Mouse (Mus musculus): ENCODE results near the gene Odf3l2.

Gene Odf3l2

DNA sequence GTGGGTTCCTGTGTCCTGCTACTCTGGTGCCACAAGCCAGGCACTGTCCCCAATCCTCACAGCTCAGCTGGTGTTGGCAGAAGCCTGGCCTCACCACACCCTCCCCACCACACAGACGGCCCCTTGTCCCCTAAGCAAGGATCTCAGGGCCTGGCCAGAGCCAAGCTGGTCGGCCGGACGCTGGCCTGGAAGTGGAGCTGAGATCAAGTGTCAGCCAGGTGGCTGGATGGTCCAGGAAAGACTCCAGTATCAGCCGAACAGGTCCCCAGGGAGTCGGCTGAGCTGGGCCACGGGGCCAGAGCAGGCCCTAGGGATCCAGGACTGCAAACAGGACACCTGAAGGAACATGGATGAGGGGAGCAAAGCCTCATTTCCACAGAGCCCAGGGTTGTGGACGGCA lies at the start of gene Odf3l2:
Gene Odf3l2, minus strand, starts transcription at position 28 of the 400 bp plus-strand sequence.
- DNase-seq, result peak in 1 of 2 experiments; percentile 18

DNA sequence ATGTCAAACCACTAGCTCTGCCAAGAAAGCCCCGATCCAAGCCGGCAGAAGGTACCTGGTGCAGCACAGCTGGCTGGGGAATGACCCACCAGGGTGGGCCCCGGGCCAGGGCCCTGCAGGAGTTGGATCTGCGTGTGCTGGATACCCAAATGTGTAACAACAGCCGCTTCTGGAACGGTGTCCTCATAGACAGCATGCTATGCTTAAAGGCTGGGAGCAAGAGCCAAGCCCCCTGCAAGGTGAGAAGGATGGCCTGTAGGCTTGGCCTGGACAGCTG lies 48.8 kb upstream of the Odf3l2 start:
- DNase-seq, result peak; percentile 76 to 83

DNA sequence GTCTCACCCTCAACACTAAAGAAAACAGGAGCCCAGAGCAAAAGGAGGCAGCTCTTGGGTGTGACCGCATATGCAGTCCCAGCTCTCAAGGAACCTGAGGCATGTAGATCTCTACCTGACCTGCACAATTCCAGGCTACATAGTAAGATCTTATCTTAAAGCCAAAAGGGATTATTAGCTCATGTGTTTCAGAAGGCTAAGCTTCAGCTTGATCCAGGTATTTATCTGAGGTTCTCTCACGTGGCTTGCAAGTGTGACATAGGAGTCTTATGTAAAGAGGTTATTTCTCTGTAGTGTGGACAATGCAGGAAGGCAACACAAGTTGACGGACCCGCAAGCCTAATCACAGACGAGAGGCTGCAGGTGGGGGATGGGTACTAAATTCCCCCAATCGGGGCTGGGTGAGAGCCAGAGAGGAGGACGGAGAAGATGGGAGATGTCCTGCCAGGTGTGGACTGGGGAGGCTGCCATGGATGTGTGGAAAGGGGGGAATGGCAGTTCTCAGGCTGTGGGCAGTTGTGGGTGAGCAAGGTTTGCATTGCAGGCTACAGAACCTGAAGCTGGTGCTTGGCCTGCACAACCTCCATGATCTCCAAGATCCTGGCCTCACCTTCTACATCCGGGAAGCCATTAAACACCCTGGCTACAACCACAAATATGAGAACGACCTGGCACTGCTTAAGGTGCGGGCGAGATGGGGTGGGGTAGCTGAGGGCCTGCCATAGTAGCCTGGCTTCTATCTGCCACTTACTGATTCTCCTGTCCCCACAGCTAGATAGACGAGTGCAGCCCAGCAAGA lies 48.2 kb upstream of the Odf3l2 start:
- peak; percentile 61 to 67 for DNase-seq

DNA sequence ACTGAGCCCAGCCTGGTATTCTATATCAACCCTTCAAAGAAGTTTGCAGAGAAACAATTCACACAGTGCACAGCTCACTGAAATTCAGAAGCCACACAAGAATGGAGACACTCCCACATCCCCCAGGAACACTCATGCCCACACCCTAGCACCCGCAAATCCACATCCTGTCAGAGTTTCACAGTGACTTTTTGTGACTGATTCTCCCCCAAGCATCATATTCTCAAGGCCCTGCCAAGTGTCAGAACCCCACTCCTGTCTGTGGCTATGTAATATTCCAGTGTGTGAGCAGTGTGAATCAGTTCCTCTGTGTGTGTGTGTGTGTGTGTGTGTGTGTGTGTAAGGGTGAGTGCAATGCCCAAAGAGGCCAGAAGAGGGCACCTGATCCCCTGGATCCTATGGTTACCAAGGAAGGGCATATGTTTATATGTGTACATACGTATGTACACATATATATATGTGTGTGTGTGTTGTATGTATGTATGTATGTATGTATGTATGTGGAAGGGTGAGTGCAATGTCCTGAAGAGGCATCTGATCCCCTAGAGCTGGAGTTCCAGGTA lies 46.5 kb upstream of the Odf3l2 start:
- peak; percentile 25 to 54 for DNase-seq

DNA sequence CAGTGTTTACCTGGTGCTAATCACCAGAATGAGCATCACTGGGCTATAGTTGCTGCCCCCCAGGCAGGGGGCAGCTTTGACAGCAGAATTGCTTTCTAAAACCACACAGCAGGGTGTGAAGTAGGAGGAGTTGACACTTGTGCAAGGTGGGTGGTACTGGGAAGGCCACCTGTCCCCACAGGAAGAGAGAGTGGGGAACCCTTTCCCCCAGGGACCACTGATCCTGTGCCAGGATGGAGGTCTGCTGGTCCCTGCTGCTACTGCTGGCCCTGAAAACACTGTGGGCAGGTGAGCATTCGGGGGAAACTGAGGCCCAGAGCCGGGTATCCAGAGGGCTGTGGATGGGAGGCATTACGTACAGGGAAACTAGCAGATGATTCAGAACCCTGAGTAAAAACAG lies 43.6 kb upstream of the Odf3l2 start:
- DNase-seq, result peak in 1 of 2 experiments; percentile 24

DNA sequence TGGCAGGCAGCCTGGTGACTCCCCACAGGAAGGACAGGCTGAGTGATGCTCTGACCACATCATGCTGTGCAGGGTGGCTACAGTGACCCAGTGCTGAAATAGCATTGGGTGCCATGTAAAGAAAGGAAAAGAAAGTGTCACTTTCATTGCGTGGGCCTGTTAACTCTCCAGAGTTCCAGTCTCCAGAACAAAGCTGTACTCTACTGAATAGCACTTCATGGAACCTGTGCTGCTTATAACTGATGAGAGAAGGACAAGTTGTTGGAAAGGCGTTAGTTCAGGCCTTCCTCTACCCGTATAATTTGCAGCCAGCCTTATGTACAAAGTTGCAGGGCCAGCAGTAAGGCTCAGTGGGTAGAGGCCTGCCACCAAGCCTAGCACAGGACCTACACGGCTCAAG lies 43.2 kb upstream of the Odf3l2 start, which contains the start of gene Gzmm:
Gene Gzmm, plus strand, starts transcription at position 301 of the 400 bp plus-strand sequence.
- DNase-seq, result no peak

DNA sequence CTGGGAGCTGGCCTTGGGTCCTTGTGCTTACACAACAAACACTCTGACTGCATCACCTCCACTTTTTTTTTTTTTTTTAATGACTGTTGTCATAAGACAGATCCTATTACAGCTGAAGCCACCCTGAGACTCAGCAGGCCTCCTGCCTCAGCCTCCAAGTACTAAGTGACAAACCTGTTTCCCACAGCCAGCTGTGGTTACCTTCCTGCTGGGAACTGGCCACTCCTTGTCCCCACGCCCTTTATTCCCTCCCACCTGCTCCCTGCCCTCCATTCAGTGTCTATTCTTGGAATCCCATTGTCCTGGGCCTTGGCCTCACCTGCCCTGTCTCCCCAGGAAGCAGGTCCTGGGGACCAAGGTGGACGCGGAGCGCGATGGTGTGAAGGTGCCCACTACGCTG lies 42.0 kb upstream of the Odf3l2 start:
- DNase-seq, result no peak

DNA sequence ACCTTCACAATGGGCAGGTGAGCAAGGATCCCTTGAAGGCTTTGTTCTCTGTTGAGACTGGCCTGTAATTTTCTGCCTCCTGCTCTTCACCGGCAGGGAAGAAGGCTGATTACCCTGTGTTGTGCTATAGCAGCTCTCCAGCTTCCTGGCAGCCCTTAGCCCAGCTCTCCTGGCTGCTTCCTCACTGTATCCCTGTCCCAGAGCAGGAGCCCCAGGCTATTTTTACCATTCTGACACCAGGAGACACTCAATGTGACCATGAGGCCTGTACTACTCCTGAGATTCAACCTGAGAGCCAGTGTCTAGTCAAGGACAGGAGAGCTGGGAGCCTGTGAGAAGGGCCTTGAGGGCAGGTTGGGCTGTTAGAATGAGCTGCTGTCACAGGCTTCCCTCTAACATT lies 41.2 kb upstream of the Odf3l2 start:
- no peak for DNase-seq

DNA sequence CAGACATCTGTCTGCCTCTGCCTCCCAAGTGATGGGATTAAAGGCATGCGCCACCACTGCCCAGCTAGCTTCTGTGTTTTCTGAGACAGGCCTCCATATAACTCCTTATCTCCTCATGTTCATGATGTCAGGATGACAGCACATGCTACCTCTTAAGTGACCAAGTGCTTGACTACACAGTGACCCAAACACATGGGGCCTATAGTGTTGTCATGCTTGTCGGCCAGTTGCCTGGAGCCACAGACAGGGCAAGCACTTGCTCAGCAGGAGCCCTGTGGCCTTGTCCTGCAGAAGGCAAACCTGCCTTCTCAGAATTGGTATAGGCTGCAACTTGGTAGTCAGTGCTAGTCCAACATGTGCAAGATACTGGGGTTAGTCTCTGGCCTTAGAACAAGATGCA lies 40.7 kb upstream of the Odf3l2 start:
- no peak for DNase-seq

DNA sequence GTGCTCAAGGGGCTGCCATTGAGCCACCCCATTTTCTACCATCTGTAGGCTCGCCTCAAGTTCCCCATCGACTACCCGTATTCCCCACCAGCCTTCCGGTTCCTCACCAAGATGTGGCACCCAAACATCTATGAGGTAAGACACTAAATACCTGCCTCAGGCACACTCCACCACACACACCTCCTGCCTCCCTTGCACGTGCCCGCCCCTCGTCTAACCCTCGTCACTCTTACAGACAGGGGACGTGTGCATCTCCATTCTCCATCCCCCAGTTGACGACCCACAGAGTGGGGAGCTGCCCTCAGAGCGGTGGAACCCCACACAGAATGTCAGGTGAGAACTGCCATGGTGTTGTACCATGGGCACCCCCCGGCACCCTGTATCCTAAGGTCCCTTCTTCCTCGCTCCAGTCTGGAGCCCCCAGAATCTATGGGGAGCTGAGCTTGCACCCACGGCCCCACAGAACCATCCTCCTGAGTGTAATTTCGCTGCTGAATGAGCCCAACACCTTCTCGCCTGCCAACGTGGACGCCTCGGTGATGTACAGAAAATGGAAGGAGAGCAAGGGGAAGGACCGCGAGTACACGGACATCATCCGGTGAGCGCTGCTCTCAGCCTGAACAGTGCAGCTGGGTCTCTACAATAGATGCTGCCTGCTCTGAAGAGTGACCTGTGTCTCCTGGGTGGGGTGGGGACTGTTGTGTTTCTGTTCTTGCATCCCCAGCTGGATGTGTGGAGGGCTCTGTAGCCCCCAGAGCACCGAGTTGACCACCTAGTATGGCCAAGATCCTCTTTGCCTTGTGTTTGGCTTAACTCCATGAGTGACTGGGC lies 39.4 kb upstream of the Odf3l2 start:
- peak in 1 of 2 experiments; percentile 11 for DNase-seq

DNA sequence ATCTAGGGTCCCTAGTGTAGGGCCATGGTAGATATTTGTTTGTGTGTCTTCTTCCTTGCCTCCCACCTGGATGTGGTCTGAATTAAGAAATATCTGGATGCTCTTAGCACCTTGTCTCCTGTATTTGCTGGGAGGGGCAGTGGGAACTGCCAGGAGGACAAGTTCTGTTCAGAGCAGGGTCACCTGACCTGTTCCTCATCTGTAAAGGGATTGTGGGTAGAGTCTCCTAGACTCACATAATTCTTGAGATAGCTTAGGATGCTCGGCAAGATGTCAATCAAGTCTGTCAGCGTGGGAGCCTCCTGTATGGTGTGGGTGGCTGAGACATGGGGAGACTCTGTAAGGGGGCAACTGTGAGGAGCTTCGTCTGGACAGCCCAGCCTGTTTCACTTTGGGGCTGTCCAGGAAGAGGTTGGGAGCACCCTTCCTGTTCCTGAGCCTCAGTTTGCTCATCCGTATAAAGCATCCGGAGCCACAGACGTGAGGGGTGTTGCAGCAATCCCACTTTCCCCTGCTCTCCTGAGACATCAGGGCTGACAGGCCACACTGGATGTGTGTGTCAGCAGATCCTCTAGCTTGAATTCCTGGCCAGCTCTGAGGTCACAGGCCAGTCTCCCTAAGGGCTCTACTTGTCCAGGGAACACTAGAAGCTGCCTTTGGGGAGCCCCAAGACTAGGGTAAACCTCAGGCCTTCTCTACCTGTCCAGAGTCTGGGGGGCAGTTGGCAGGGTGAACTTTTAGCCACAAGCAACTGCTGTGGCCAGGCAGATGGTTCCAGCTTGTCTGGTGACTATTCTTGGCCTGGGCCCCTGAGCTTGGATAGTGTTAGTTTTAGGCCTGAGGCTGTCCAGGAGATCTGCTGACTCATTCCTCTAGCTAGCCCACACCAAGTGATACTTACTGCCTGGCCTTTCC lies 38.4 kb upstream of the Odf3l2 start:
- peak in 1 of 2 experiments; percentile 32 for DNase-seq

DNA sequence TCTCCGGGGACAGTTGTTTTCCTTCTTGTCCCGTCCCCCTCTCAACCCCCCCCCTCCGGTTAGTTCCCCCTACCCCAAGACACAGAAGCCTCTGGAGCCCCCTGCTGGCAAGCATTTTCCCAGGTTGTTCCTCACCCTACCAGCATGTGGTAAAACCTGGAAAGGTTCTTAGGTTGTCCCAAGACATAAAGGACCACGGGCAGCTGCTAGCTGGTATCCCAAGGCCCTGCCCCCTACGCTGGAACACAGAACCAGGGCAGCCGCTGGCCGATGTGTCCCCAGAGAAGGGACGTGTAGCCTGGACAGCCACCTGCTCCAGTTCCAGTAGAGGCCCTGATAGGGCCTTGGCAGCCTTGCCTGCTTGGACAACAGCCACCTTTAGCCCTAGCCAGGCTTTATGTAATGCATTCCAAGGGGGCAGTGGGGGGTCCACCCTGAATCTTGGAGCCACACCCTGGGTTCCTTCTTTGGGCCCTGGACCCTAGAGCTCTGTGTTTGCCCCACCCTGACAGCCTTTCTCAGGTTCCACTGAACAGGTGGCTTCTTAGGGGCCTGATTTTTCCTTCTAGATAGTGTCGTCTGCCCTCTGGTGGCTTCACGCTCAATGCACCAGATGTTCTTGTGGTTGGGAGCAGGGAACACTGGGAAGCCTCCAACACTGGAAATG lies 37.5 kb upstream of the Odf3l2 start:
- DNase-seq, result peak; percentile 70 to 74

DNA sequence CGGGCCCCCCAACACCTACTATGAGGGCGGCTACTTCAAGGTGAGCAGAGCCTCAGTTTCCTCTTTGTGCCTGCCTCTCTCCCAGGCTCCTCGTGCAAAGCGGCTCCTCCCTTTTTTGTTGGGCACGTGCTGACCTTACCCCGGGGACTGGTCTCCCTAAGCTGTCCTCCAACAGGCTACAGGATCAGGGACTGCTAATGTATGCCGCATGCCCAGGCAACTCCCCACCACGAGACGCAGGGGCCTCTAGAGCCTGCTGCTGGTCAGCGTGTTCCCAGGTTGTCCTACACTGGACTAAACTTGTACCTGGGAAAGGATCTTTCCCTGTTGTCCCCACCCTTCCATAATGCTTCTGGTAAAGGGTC lies 37.0 kb upstream of the Odf3l2 start:
- peak in 1 of 2 experiments; percentile 44 for DNase-seq

DNA sequence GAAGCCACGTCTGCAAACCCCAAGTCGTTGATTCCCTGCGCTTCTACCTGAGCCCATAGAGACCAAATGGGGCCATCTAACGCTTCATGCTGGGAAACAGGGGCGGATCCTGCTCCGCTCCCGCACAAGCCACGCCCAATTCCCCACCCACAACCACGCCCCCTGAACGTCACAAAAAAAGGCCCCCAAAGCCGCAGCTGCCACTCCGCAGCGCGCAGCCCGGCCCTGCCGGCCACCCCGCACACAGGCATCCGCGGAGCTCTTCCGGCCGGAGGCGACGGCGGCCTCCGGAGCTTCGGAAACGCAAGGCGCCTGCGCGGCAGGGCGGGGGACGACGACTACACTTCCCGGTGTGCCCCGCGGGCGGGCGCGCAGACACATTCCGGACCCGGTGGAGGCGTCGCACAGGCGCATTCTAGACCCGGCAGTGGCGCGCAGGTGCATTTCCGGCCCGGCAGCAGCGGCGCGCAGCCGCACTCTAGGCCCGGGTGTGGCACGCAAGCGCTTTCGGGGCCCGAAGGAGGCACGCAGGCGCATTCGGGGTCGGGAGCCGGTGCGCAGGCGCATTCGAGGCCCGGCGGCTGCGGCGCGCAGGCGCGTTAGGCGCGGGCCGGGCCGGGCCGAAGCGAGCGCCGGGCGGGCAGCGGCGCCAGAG lies 36.2 kb upstream of the Odf3l2 start, which contains the start of gene Cdc34:
Gene Cdc34, plus strand, starts transcription at position 605 of the 655 bp plus-strand sequence.
- DNase-seq, result peak; percentile 99 to 100

DNA sequence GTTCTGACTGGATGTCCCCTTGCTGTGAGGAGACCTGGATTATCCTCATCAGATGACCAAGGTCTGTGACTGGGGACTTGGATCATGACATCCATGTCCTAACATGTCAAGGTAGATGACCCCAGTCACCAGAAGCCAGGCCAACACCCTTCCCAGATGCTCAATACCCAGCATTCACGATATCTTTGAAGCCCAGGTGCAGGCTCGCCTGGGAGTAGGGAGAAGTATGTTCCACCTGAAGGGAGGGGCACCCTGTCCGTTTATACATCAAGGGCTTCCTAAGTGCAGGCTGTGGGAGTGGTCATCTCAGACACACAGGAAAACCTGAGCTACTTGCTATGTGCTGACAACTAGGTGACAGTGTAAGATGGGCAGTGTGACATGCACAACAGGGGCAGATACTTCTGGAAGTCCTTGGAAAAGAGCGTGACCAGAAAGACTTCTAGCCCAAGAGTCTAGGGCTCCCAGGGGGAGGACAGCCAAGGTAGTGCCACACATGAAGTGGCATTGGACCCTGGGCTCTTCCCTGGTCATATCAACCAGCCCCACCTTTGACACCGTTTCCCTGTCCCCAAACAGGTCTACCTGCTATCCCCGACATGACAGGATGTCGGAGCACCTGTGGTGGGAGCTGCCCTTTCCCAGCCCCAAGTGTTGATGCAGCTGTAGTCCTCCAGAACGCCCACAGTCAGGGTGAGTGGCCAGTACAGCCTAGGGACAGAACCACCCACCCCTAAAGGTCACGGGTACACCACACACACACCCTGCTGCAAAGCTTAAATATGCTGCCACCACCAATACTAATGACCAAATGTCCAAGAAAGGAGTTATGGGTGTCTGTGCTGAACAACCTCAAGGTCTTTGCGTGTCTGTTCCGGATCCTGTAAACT lies 35.3 kb upstream of the Odf3l2 start:
- DNase-seq, result peak in 1 of 2 experiments; percentile 42

DNA sequence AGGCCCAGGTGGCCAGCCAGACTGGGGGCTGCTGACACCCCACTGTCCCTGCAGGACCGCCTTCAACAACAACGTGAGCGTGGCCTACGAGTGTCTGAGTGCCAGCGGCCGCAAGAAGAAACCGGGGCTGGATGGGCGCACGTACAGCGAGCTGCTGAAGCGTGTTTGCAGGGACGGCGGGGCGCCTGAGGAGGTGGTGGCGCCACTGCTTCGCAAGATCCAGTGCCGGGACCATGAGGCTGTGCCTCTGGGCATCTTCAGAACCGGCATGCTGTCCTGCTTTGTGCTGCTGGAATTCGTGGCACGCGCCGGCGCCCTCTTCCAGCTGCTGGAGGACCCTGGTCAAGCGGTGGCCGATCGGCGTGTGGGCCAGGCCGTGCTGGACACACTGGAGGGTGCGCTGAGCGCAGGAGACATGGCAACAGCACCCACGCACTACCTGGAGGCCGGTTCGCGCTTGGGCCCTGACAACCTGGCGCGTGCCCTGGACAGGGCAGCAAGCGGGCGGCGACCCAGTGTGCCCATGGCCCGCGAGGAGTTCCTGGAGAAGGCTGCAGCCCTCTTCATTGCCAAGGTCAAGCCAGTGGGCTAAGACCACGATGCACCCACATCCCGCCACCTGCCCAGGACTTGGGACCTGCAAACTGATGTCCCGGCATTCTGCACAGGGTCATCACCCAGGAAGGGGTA lies 30.0 kb upstream of the Odf3l2 start:
- DNase-seq, result no peak

DNA sequence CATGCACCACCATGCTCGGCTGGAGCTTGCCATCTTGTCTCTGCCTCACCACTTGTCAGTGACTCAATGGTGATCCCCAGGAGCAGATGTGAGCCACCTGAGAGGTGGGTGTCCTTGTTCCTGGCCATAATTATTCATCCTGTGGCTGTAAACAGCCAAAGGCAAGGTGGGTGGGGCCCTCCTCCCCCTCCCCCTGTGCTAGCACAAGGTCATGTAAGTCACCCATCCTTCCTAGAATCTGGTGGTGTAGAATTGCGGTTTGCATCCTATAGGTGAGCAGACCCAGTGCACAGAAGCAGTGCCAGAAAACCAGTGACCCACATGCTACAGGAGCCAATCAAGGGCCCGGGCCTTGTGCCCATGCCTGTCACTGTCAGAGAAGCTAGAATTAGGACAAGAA lies 27.5 kb upstream of the Odf3l2 start:
- DNase-seq, result no peak

DNA sequence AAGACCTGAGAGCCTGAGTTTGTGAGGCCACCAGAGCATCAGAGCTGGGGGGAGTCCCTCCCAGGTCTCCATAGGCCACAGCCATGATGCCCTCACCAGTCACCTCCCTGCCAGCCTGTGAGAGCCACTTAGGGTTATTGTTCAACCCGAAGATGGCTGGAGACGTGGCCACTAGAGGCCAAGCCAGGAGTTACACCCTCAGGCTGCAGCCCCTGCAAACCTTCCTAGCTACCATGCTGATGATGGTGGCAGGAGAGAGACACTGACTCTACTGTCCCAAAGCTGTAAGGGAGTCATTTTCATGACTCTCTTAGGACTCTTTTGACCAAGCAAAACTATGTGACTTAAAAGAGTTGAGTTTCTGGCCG lies 26.5 kb upstream of the Odf3l2 start:
- DNase-seq, result no peak

DNA sequence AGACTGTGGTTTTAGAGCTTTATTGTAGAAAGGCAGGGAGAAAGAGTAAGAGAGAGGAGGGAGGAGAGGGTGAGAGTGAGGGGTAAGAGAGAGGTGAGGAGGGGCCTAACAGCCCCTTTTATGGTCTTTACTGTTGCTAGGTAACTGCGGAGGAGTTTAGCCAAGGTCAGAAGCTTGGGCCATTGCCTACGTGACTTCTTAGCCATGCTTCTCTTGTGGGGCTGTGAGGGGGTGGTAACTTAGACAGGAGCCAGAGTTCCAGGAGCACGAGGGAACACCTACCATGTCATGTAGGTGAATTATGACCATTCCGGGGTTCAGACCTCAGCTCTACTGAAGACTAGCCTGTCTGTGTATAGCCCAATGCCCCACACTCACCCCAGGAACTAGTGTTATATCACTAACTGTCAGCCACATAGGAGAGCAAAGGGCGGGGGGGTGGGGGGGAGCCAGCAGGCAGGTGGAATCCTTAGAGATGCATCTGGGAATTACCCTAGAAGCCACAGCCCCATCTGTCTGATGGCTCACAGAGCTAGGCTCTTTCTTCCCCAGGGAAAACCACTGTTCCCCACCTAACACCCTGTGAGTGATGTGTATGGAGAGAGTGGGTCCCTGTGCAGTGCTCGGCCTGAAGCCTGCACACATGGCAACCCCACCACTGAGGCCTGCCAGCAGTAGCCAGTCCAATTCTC lies 26.0 kb upstream of the Odf3l2 start:
- DNase-seq, result no peak
